Mouse (Mus musculus) liver, embryonic 14.5 days (tissue): ENCODE measurements around the gene Mfap1b.

Experiments used
- CTCF ChIP-seq: IDR thresholded peaks from 2 replicates; pipeline ENCODE4 v1.5.1; 2016; ENCODE audit warnings: antibody characterized with exemption, low read depth, control low read depth
- EP300 ChIP-seq: IDR thresholded peaks from 2 replicates; pipeline ENCODE4 v1.6.1; 2016; ENCODE audit warnings: antibody characterized with exemption, low read depth

DNA sequence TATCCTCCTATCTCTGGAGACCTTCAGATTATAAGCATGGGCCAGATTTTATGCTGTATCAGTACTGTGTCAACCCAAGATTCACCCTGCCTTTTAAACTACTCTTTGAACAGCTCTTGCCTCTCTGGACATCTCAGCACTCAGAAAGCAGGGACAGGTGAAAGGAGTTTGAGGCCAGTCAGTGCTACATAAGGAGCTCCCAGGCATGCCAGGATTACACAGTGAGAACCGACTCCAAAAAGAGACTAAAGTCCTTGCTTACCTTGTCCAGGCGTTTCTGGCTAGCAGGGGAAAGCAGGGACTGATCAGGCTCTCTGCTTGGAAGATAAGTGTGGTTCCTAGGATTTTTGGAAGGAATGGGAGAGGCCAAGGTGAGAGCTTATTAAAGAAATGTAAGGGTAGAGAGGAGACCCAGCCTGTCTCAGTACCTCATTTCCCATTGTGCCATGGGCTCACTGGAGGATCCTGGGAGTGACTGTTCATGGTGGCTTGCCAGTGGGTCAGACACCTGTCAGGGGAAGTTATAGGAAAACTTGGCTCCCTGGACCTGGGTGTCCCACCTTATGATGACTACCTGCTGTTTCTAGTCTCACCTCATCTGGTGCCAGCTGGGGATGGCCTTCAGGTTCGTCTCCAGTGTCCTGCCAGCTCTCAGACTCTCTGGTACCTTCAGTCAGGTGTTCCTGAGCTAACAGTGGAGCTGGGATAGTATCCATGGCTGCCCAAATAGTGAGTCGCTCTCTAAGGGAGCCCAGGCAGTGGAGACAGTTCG lies 32.8 kb downstream of the Mfap1b start:
- TF ChIP-seq CTCF = no peak
- no peak for TF ChIP-seq EP300
